Mouse (Mus musculus): Measurements from ENCODE around the gene Cdc42bpb. TPM values are rescaled to one million over a fixed set of nuclear protein-coding genes. Genes with fewer than 3 reads are reported as not detected.

Gene Cdc42bpb
- polyA plus RNA-seq, 1 experiment, result 0.74 TPM

- peaks cover 13% of the 10 kb centered on the region for H3K36me3 ChIP-seq (ENCODE audit: control insufficient read depth)
- H3K27me3 ChIP-seq (ENCODE audit: control insufficient read depth), result no peaks in the 10 kb centered on the region
- TF ChIP-seq GATA1 (IDR thresholded peaks at IDR 0.05; ENCODE audit: low read length) (no peak), TAL1 (IDR thresholded peaks at IDR 0.05; ENCODE audit: low read length) (no peak)
- peaks cover 24% of the 10 kb centered on the region for H3K4me1 ChIP-seq (ENCODE audit: control insufficient read depth)
- no peak overlapping the region for H3K4me3 ChIP-seq (replicated peaks)
- H3K9me3 ChIP-seq (ENCODE audit: control insufficient read depth, low read length), result no peaks in the 10 kb centered on the region
Measured at GRCm38 (mm10) chr12:111249095-111249494, 128.4 kb downstream of the Cdc42bpb start.

GRCm38 (mm10) chr12:111246808-111247464, 130.6 kb downstream of the Cdc42bpb start:
- H3K36me3 ChIP-seq (ENCODE audit: control insufficient read depth), result peaks cover 22% of the 10 kb centered on the region

GRCm38 (mm10) chr12:111245070-111245469, 132.4 kb downstream of the Cdc42bpb start:
- Histone ChIP-seq H3K4me1 (ENCODE audit: control insufficient read depth) (peaks cover 24% of the 10 kb centered on the region), H3K36me3 (ENCODE audit: control insufficient read depth) (peaks cover 20% of the 10 kb centered on the region), H3K9me3 (ENCODE audit: control insufficient read depth, low read length) (no peaks in the 10 kb centered on the region), H3K27me3 (ENCODE audit: control insufficient read depth) (no peaks in the 10 kb centered on the region), H3K4me3 (replicated peaks) (no peak overlapping the region)
- TF ChIP-seq TAL1 (IDR thresholded peaks at IDR 0.05; ENCODE audit: low read length), result no peak
- no peak for TF ChIP-seq GATA1 (IDR thresholded peaks at IDR 0.05; ENCODE audit: low read length)

More at GRCm38 (mm10) chr12:111246808-111247464, 130.6 kb downstream of the Cdc42bpb start:
- peaks cover 24% of the 10 kb centered on the region for H3K4me1 ChIP-seq (ENCODE audit: control insufficient read depth)
- TF ChIP-seq GATA1 (IDR thresholded peaks at IDR 0.05; ENCODE audit: low read length) (0 out of 2 replicates have a peak, but pooled peaks have one; percentile 27), TAL1 (IDR thresholded peaks at IDR 0.05; ENCODE audit: low read length) (peak; percentile 49; the same call in 2 of the 3 replicates)
- H3K9me3 ChIP-seq (ENCODE audit: control insufficient read depth, low read length), result no peaks in the 10 kb centered on the region
- H3K4me3 ChIP-seq (replicated peaks), result no peak overlapping the region
- no peaks in the 10 kb centered on the region for H3K27me3 ChIP-seq (ENCODE audit: control insufficient read depth)

- peaks cover 24% of the 10 kb centered on the region for H3K4me1 ChIP-seq (ENCODE audit: control insufficient read depth)
- no peak overlapping the region for H3K4me3 ChIP-seq (replicated peaks)
- H3K36me3 ChIP-seq (ENCODE audit: control insufficient read depth), result peaks cover 22% of the 10 kb centered on the region
- no peaks in the 10 kb centered on the region for H3K9me3 ChIP-seq (ENCODE audit: control insufficient read depth, low read length)
- H3K27me3 ChIP-seq (ENCODE audit: control insufficient read depth), result no peaks in the 10 kb centered on the region
- TF ChIP-seq GATA1 (IDR thresholded peaks at IDR 0.05; ENCODE audit: low read length), result no peak
- TF ChIP-seq TAL1 (IDR thresholded peaks at IDR 0.05; ENCODE audit: low read length), result no peak
Measured at GRCm38 (mm10) chr12:111243733-111244132, 133.8 kb downstream of the Cdc42bpb start.

Other genes with a start within 250 kb of the Cdc42bpb start
- 0.12 and 0.22 TPM in 2 replicates for gene Traf3, start 211.3 kb downstream of the Cdc42bpb start, polyA plus RNA-seq (2012)
- not detected in 2 replicates for gene 4930595D18Rik, start 193.2 kb downstream of the Cdc42bpb start, polyA plus RNA-seq (2012)
- 0.02 and 0.05 TPM in 2 replicates for gene Amn, start 106.6 kb downstream of the Cdc42bpb start, polyA plus RNA-seq (2012)
- not detected in 2 replicates for gene Lbhd2, start 29.1 kb upstream of the Cdc42bpb start, polyA plus RNA-seq (2012)
- gene Exoc3l4, start 39.3 kb upstream of the Cdc42bpb start, polyA plus RNA-seq (2012), result 0.23 and 0.25 TPM in 2 replicates
- 9.0 and 12.3 TPM in 2 replicates for gene Tnfaip2, start 64.8 kb upstream of the Cdc42bpb start, polyA plus RNA-seq (2012)
- gene Gm266, start 108.1 kb upstream of the Cdc42bpb start, polyA plus RNA-seq (2012), result not detected in 2 replicates
- 16.6 and 23.0 TPM in 2 replicates for gene Eif5, start 160.3 kb upstream of the Cdc42bpb start, polyA plus RNA-seq (2012)
- 2.0 and 2.4 TPM in 2 replicates for gene Mark3, start 196.8 kb upstream of the Cdc42bpb start, polyA plus RNA-seq (2012)